Mouse (Mus musculus) thymus, adult 2 months (tissue): ENCODE results near the gene Casp9. TPM values are rescaled to one million over a fixed set of nuclear protein-coding genes. Genes with fewer than 3 reads are reported as not detected.

Experiments
- DNase-seq: peaks from one replicate; pipeline ENCODE4 v3.0.0; 2021
- H3K27ac ChIP-seq: fragments of 200-500 bp; 2 replicates; pipeline ENCODE4 v1.5.1; 2012; ENCODE audit warnings: low read length, control low read depth; ENCODE audit not compliant: control insufficient read depth, insufficient read depth
- H3K27me3 ChIP-seq: fragments of 200-500 bp; 2 replicates; pipeline ENCODE4 v1.6.1; 2012; ENCODE audit warnings: mild to moderate bottlenecking, low read length, moderate library complexity, mixed read lengths; ENCODE audit not compliant: control insufficient read depth, insufficient read depth
- H3K36me3 ChIP-seq: fragments of 200-500 bp; 2 replicates; pipeline ENCODE4 v1.6.1; 2012; ENCODE audit warnings: mild to moderate bottlenecking, low read length, moderate library complexity; ENCODE audit not compliant: control insufficient read depth, insufficient read depth
- H3K4me1 ChIP-seq: fragments of 200-500 bp; replicated peaks from 2 replicates; pipeline ENCODE4 v1.6.1; 2012; ENCODE audit warnings: low read length; ENCODE audit not compliant: control insufficient read depth, insufficient read depth
- H3K4me3 ChIP-seq: fragments of 200-500 bp; 2 replicates; pipeline ENCODE4 v1.5.1; 2012; ENCODE audit warnings: mild to moderate bottlenecking, low read length, control low read depth, moderate library complexity; ENCODE audit not compliant: control insufficient read depth, insufficient read depth
- CTCF ChIP-seq: fragments of 200-500 bp; IDR thresholded peaks from 2 replicates; pipeline ENCODE4 v1.5.1; 2012; ENCODE audit warnings: mild to moderate bottlenecking, control low read depth, low read length, moderate library complexity, borderline replicate concordance; ENCODE audit not compliant: control insufficient read depth, poor library complexity, insufficient read depth; ENCODE audit errors: extremely low read depth
- POLR2A ChIP-seq: fragments of 200-500 bp; IDR thresholded peaks from 2 replicates; pipeline ENCODE4 v1.6.1; 2012; ENCODE audit warnings: mild to moderate bottlenecking, low read length, control low read depth, moderate library complexity; ENCODE audit not compliant: control insufficient read depth, poor library complexity, insufficient read depth; ENCODE audit errors: extremely low read depth
- WGBS: fragments of 180-500 bp; shearing (Covaris S2); methylation state at CpG from one replicate; pipeline ENCODE4 v1.1.7; 2018; 5-methylcytosine and 5-hydroxymethylcytosine counted together
- polyA plus RNA-seq: library from polyadenylated mRNA; depleted of rRNA; stranded (reverse); fragments of >200 nt; gene quantifications from 2 replicates; pipeline ENCODE4 v1.2.3, GENCODE M21; 2012

The Casp9 gene
- polyA plus RNA-seq, 1 experiment = 16.9 TPM

DNA sequence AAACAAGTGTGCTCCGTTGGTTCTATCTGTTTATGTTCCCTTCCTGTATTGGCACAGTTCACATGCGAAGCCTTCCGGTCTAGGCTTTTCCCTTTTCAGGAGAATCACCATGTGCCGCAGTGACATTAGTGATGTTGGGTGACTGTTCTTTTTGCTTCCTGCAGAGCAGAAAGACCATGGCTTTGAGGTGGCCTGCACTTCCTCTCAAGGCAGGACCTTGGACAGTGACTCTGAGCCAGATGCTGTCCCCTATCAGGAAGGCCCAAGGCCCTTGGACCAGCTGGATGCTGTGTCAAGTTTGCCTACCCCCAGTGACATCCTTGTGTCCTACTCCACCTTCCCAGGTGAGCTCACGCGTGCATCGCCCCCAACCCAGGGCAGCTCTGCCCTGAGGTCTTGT lies 18.0 kb downstream of the Casp9 start:
- WGBS = 99% methylated on average over 7 of the region's 7 CpGs
- TF ChIP-seq POLR2A (no peak), CTCF (no peak)
- Histone ChIP-seq H3K27me3 (no peaks in the 10 kb centered on the region), H3K27ac (no peak overlapping the region), H3K36me3 (no peaks in the 10 kb centered on the region), H3K4me1 (no peaks in the 10 kb centered on the region), H3K4me3 (no peak overlapping the region)
- DNase-seq = no peak

DNA sequence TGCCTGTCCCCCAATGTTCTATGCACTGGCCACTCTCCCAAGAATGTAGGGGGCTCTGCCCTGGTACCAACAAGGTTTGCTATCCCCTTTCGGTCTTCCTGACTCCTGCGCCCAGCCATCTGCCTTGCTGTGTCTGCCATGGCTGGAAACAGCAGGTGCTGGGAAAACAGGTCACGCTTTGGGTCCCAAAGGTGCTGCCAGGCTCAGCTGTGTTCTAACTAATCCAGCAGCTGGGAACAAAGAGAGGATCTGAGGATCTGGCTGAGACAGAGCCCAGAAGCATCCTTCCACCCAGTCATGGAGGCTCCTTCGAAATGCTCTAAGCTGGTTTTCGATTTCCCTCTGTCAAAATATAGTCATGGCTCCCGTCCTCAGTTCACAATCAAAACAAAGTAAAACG lies 22.9 kb downstream of the Casp9 start:
- DNase-seq = no peak
- no peaks in the 10 kb centered on the region for H3K27me3 ChIP-seq

DNA sequence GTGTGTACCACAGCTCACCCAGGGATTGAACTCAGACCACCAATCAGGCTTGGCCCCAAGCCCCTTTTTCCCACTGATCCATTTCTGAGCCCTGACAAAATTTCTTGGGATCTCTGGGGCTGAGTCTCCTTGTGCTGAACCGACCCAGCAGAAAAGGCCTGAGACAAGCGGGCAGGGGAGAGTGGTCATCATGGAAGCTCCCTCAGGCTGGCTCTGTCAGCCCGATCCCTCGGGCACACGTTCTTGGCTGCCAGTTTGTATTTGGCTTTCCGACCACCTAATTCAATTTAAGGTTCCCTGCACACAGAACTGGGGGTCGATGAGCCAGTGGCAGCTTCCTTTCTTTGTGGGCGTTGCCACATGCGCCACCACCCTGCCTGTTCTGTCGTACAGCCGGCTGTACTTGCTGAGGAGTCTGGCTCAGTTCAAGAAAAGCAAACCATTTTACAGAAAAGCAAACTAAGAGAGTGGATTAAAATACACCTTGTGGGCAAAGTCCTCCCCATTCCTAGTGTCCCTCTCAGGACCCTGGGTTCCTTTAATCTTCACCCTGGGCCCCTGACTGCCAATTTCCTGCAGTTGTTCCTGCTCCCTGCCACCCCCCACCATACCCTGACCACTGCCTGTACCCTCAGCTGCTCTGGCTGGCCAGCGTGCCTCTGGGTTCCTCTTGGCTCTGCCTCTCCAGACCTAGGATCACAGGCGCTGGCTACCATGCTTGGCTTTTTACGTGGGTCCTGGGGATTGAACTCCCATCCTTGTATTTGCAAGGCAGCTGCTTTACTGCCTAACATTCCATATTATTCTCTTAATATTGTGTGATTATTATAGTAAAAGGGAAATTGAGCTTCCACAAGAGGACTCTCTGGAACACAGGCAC lies 23.6 kb downstream of the Casp9 start:
- DNase-seq = no peak
- no peaks in the 10 kb centered on the region for H3K4me1 ChIP-seq
- no peak for TF ChIP-seq POLR2A
- no peak for TF ChIP-seq CTCF
- H3K27me3 ChIP-seq = no peaks in the 10 kb centered on the region
- 64% methylated on average over 14 of the region's 14 CpGs for WGBS
- no peak overlapping the region for H3K4me3 ChIP-seq
- no peaks in the 10 kb centered on the region for H3K36me3 ChIP-seq
- no peak overlapping the region for H3K27ac ChIP-seq

More for the DNA sequence above, 22.9 kb downstream of the Casp9 start:
- no peak for TF ChIP-seq CTCF
- no peak for TF ChIP-seq POLR2A
- 94% methylated on average over 7 of the region's 7 CpGs for whole genome bisulfite sequencing
- H3K4me1 ChIP-seq = no peaks in the 10 kb centered on the region
- no peak overlapping the region for H3K27ac ChIP-seq
- no peak overlapping the region for H3K4me3 ChIP-seq
- no peaks in the 10 kb centered on the region for H3K36me3 ChIP-seq

DNA sequence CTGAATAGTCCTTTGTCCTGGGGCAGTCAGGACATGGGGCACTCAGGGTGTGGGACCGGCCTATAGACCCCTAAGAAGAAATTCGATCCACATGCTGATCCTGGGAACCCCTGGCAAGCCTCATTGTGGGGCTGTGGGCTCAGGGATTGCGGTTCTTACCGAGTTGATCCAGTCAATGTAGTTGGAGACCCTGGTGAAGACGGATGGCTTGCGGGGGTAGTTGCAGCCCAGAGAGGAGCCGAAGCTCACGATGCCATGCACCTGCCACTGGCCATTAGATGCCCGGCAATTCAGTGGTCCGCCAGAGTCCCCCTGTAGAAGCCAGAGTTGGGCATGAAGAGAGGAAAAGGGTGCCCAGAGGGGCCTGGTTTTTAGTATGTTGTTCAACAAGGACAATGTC lies 24.3 kb downstream of the Casp9 start:
- H3K36me3 ChIP-seq = no peaks in the 10 kb centered on the region
- no peak overlapping the region for H3K4me3 ChIP-seq
- H3K27ac ChIP-seq = no peak overlapping the region
- no peaks in the 10 kb centered on the region for H3K27me3 ChIP-seq
- no peaks in the 10 kb centered on the region for H3K4me1 ChIP-seq
- WGBS = 94% methylated on average over 10 of the region's 10 CpGs
- no peak for DNase-seq
- TF ChIP-seq CTCF (no peak), POLR2A (no peak)

DNA sequence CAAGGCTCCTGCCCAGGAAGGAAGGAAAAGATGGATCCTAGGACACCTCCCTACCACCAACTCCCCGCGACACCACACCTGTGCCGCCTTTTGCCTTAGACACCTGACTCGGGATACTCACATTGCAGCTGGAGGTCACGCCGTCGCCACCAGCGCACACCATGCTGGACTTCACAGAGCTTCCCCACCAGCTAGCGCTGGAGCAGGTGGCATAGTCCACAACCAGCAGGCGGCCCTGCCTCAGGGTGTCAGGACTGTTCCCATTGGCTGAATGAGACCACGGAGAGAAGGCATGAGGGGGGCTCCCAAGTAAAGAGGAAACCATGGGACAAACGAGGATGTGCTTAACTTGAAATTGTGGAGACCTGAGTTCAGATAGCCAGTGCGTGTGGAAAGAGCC lies 25.4 kb downstream of the Casp9 start:
- DNase-seq = no peak
- TF ChIP-seq POLR2A = no peak
- Histone ChIP-seq H3K36me3 (no peaks in the 10 kb centered on the region), H3K4me1 (no peaks in the 10 kb centered on the region), H3K27me3 (no peaks in the 10 kb centered on the region), H3K27ac (no peak overlapping the region), H3K4me3 (no peak overlapping the region)
- 76% methylated on average over 13 of the region's 13 CpGs for WGBS

DNA sequence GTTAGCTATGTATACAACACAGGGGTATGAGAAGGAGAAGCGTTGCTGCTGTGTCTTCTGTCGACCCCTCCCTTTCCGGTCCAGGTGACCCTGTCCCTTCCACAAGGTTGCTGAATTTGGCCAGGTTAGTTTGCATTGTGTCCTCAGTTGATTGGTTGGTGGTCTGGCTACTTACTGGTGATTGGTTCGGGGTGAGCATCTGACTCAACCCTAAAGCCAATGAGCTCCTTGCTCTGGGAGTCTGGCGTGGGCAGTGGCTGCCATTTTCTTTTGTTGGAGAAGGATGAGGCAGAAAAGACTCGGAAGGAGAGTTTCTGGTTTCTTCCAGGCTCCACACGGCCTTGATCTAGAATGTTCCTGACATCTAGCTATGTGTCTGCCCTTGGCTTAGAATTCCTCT lies 25.9 kb downstream of the Casp9 start:
- no peaks in the 10 kb centered on the region for H3K36me3 ChIP-seq
- H3K4me1 ChIP-seq = no peaks in the 10 kb centered on the region
- 94% methylated on average over 7 of the region's 7 CpGs for WGBS
- no peak overlapping the region for H3K27ac ChIP-seq
- DNase-seq = no peak
- no peak for TF ChIP-seq CTCF
- TF ChIP-seq POLR2A = no peak
- H3K4me3 ChIP-seq = no peak overlapping the region
- H3K27me3 ChIP-seq = no peaks in the 10 kb centered on the region
